Mouse (Mus musculus) MEL (cell line): ENCODE data around the gene Olfr1140.

Experiments used
- BHLHE40 ChIP-seq: IDR thresholded peaks from 2 replicates; pipeline ENCODE4 v1.6.1; 2012; ENCODE audit warnings: low read depth, mild to moderate bottlenecking, inconsistent platforms, low read length, improper control_type of control experiment, borderline replicate concordance
- CHD1 ChIP-seq: IDR thresholded peaks from 2 replicates; pipeline ENCODE4 v1.6.1; 2012; ENCODE audit warnings: low read depth, mild to moderate bottlenecking, inconsistent platforms, low read length, improper control_type of control experiment
- CTCF ChIP-seq, 3 experiments: IDR thresholded peaks in 2 of 3; conservative IDR thresholded peaks in 1 of 3; 2 replicates each; pipeline ENCODE4 v1.5.1; 2011 to 2012; ENCODE audit warnings: low read length in 3 of 3, low read depth in 2 of 3, mild to moderate bottlenecking in 2 of 3, improper control_type of control experiment in 1 of 3, inconsistent platforms in 1 of 3, mixed read lengths in 1 of 3, moderate library complexity in 1 of 3; ENCODE audit not compliant: control insufficient read depth in 1 of 3, insufficient read depth in 1 of 3, poor library complexity in 1 of 3, severe bottlenecking in 1 of 3
- EP300 ChIP-seq, 2 experiments: IDR thresholded peaks; 2 replicates each; pipeline ENCODE4 v1.6.1; 2011; ENCODE audit warnings: improper control_type of control experiment in 2 of 2, low read length in 2 of 2, low read depth in 1 of 2, mild to moderate bottlenecking in 1 of 2
- GATA1 ChIP-seq: IDR thresholded peaks from 2 replicates; pipeline ENCODE4 v1.6.1; 2011; ENCODE audit warnings: low read depth, low read length, improper control_type of control experiment
- HCFC1 ChIP-seq: IDR thresholded peaks from 2 replicates; pipeline ENCODE4 v1.6.1; 2012; ENCODE audit warnings: low read depth, mild to moderate bottlenecking, inconsistent platforms, low read length, improper control_type of control experiment, moderate library complexity
- JUND ChIP-seq: IDR thresholded peaks from 2 replicates; pipeline ENCODE4 v1.6.1; 2011; ENCODE audit warnings: low read depth, mild to moderate bottlenecking, improper control_type of control experiment, low read length
- KAT2A ChIP-seq: conservative IDR thresholded peaks from 2 replicates; pipeline ENCODE4 v1.6.1; 2012; ENCODE audit warnings: low read depth, low read length, improper control_type of control experiment, inconsistent platforms
- NELFE ChIP-seq: IDR thresholded peaks from 2 replicates; pipeline ENCODE4 v1.6.1; 2011; ENCODE audit warnings: low read depth, low read length, improper control_type of control experiment
- POLR2A ChIP-seq, 2 experiments: IDR thresholded peaks; 2 replicates each; pipeline ENCODE4 v1.6.1; 2011 to 2012; ENCODE audit warnings: low read length in 2 of 2, mild to moderate bottlenecking in 2 of 2, control low read depth in 1 of 2, improper control_type of control experiment in 1 of 2, low read depth in 1 of 2, moderate library complexity in 1 of 2; ENCODE audit not compliant: control insufficient read depth in 1 of 2, insufficient read depth in 1 of 2, poor library complexity in 1 of 2
- RAD21 ChIP-seq: IDR thresholded peaks from 2 replicates; pipeline ENCODE4 v1.6.1; 2011; ENCODE audit warnings: mild to moderate bottlenecking, low read depth, low read length, improper control_type of control experiment

DNA sequence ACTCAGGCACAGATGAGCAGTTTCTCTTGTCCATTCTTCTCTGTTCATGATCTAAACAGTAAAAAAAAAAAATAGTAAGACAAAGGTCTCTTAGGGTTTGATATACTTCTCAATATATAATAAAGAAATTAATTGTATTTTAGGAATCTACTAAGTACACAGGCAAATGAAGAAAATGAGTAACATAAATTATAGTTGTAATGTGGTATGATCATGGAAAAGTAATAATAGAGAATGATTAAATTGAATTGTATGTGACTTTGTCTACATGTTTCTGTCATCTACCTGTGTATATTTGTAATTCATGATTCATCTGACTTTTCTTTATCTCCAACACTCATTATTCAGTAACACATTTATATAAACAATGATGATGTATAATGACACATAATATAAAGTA is 49.7 kb upstream of the Olfr1140 start, which contains the start of gene Olfr1136:
- TF ChIP-seq POLR2A (IDR thresholded peaks at IDR 0.05; ENCODE audit: control insufficient read depth in 1 of 2, insufficient read depth in 1 of 2, low read depth in 1 of 2, low read length in 2 of 2, poor library complexity in 1 of 2) (no peak), CTCF (IDR thresholded peaks at IDR 0.05 in 2 of 3, conservative IDR thresholded peaks at IDR 0.05 in 1 of 3; ENCODE audit: control insufficient read depth in 1 of 3, insufficient read depth in 1 of 3, low read depth in 2 of 3, low read length in 3 of 3, poor library complexity in 1 of 3, severe bottlenecking in 1 of 3) (no peak), JUND (no peak), KAT2A (no peak), GATA1 (no peak), RAD21 (no peak), EP300 (IDR thresholded peaks at IDR 0.05; ENCODE audit: low read depth in 1 of 2, low read length in 2 of 2) (no peak), NELFE (no peak), HCFC1 (no peak), BHLHE40 (no peak), CHD1 (no peak)
